Mouse (Mus musculus) MEL (cell line): ENCODE measurements at regions not wholly inside any gene's neighbourhood (a gene's known extent, or its start where the extent isn't known, plus 50 kb on each side); places are given as distances from the start of the nearest gene placed in this dataset.

Experiments used
- CTCF ChIP-seq, 3 experiments: IDR thresholded peaks in 2 of 3; conservative IDR thresholded peaks in 1 of 3; 2 replicates each; pipeline ENCODE4 v1.5.1; 2011 to 2012; ENCODE audit warnings: low read length in 3 of 3, low read depth in 2 of 3, mild to moderate bottlenecking in 2 of 3, improper control_type of control experiment in 1 of 3, inconsistent platforms in 1 of 3, mixed read lengths in 1 of 3, moderate library complexity in 1 of 3; ENCODE audit not compliant: control insufficient read depth in 1 of 3, insufficient read depth in 1 of 3, poor library complexity in 1 of 3, severe bottlenecking in 1 of 3
- E2F4 ChIP-seq: IDR thresholded peaks from 2 replicates; pipeline ENCODE4 v1.6.1; 2011; ENCODE audit warnings: low read depth, low read length, improper control_type of control experiment, borderline replicate concordance
- EP300 ChIP-seq, 2 experiments: IDR thresholded peaks; 2 replicates each; pipeline ENCODE4 v1.6.1; 2011; ENCODE audit warnings: improper control_type of control experiment in 2 of 2, low read length in 2 of 2, low read depth in 1 of 2, mild to moderate bottlenecking in 1 of 2
- ETS1 ChIP-seq: IDR thresholded peaks from 2 replicates; pipeline ENCODE4 v1.6.1; 2012; ENCODE audit warnings: low read depth, mild to moderate bottlenecking, inconsistent platforms, low read length, improper control_type of control experiment, moderate library complexity
- GATA1 ChIP-seq: IDR thresholded peaks from 2 replicates; pipeline ENCODE4 v1.6.1; 2011; ENCODE audit warnings: low read depth, low read length, improper control_type of control experiment
- KAT2A ChIP-seq: conservative IDR thresholded peaks from 2 replicates; pipeline ENCODE4 v1.6.1; 2012; ENCODE audit warnings: low read depth, low read length, improper control_type of control experiment, inconsistent platforms
- POLR2A ChIP-seq, 2 experiments: IDR thresholded peaks; 2 replicates each; pipeline ENCODE4 v1.6.1; 2011 to 2012; ENCODE audit warnings: low read length in 2 of 2, mild to moderate bottlenecking in 2 of 2, control low read depth in 1 of 2, improper control_type of control experiment in 1 of 2, low read depth in 1 of 2, moderate library complexity in 1 of 2; ENCODE audit not compliant: control insufficient read depth in 1 of 2, insufficient read depth in 1 of 2, poor library complexity in 1 of 2
- POLR2AphosphoS2 ChIP-seq: IDR thresholded peaks from 2 replicates; pipeline ENCODE4 v1.6.1; 2011; ENCODE audit warnings: low read length, improper control_type of control experiment
- TCF12 ChIP-seq: IDR thresholded peaks from 2 replicates; pipeline ENCODE4 v1.6.1; 2014; ENCODE audit warnings: low read depth, mild to moderate bottlenecking, inconsistent platforms, low read length, improper control_type of control experiment, moderate library complexity
- UBTF ChIP-seq: IDR thresholded peaks from 2 replicates; pipeline ENCODE4 v1.6.1; 2012; ENCODE audit warnings: low read depth, mild to moderate bottlenecking, inconsistent platforms, low read length, improper control_type of control experiment, moderate library complexity, borderline replicate concordance; ENCODE audit not compliant: insufficient read depth
- USF2 ChIP-seq, 2 experiments: IDR thresholded peaks; 2 replicates each; pipeline ENCODE4 v1.6.1; 2011 to 2012; ENCODE audit warnings: improper control_type of control experiment in 2 of 2, low read length in 2 of 2, borderline replicate concordance in 1 of 2, inconsistent platforms in 1 of 2, low read depth in 1 of 2, mild to moderate bottlenecking in 1 of 2; ENCODE audit not compliant: insufficient read depth in 1 of 2
- ZKSCAN1 ChIP-seq: IDR thresholded peaks from 2 replicates; pipeline ENCODE4 v1.6.1; 2012; ENCODE audit warnings: low read depth, mild to moderate bottlenecking, inconsistent platforms, low read length, improper control_type of control experiment, moderate library complexity

GRCm38 (mm10) chr17:4785281-4785839 is 208.8 kb upstream of the Arid1b start:
- no peak for TF ChIP-seq GATA1
- no peak for TF ChIP-seq CTCF (IDR thresholded peaks at IDR 0.05 in 2 of 3, conservative IDR thresholded peaks at IDR 0.05 in 1 of 3; ENCODE audit: control insufficient read depth in 1 of 3, insufficient read depth in 1 of 3, low read depth in 2 of 3, low read length in 3 of 3, poor library complexity in 1 of 3, severe bottlenecking in 1 of 3)
- no peak for TF ChIP-seq POLR2A (IDR thresholded peaks at IDR 0.05; ENCODE audit: control insufficient read depth in 1 of 2, insufficient read depth in 1 of 2, low read depth in 1 of 2, low read length in 2 of 2, poor library complexity in 1 of 2)
- TF ChIP-seq UBTF, result no peak
- TF ChIP-seq EP300 (IDR thresholded peaks at IDR 0.05; ENCODE audit: low read depth in 1 of 2, low read length in 2 of 2), result no peak
- TF ChIP-seq ZKSCAN1, result no peak
- TF ChIP-seq POLR2AphosphoS2, result no peak
- TF ChIP-seq ETS1, result no peak
- TF ChIP-seq KAT2A, result no peak
- no peak for TF ChIP-seq TCF12
- TF ChIP-seq E2F4, result no peak
- TF ChIP-seq USF2 (IDR thresholded peaks at IDR 0.05; ENCODE audit: borderline replicate concordance in 1 of 2, insufficient read depth in 1 of 2, low read depth in 1 of 2, low read length in 2 of 2), result no peak
